Mouse (Mus musculus) CH12.LX (cell line): ENCODE measurements at regions not wholly inside any gene's neighbourhood (a gene's known extent, or its start where the extent isn't known, plus 50 kb on each side); places are given as distances from the start of the nearest gene placed in this dataset.

Source experiments
- CHD2 ChIP-seq: IDR thresholded peaks from 2 replicates; pipeline ENCODE4 v1.6.1; 2011; ENCODE audit warnings: low read length, improper control_type of control experiment
- CTCF ChIP-seq, 2 experiments: IDR thresholded peaks in 1 of 2; conservative IDR thresholded peaks in 1 of 2; 2 replicates each; pipeline ENCODE4 v1.5.1; 2011 to 2012; ENCODE audit warnings: low read depth in 2 of 2, low read length in 2 of 2, improper control_type of control experiment in 1 of 2, inconsistent platforms in 1 of 2, mild to moderate bottlenecking in 1 of 2, moderate library complexity in 1 of 2
- E2F4 ChIP-seq: IDR thresholded peaks from 2 replicates; pipeline ENCODE4 v1.6.1; 2011; ENCODE audit warnings: low read depth, low read length, improper control_type of control experiment; ENCODE audit not compliant: insufficient replicate concordance
- HCFC1 ChIP-seq: IDR thresholded peaks from 2 replicates; pipeline ENCODE4 v1.6.1; 2012; ENCODE audit warnings: low read depth, mild to moderate bottlenecking, inconsistent platforms, low read length, improper control_type of control experiment
- JUND ChIP-seq: conservative IDR thresholded peaks from 2 replicates; pipeline ENCODE4 v1.6.1; 2011; ENCODE audit warnings: low read depth, low read length, improper control_type of control experiment
- MAZ ChIP-seq: IDR thresholded peaks from 2 replicates; pipeline ENCODE4 v1.6.1; 2012; ENCODE audit warnings: low read depth, mild to moderate bottlenecking, inconsistent platforms, low read length, improper control_type of control experiment, moderate library complexity
- POLR2A ChIP-seq: IDR thresholded peaks from 2 replicates; pipeline ENCODE4 v1.6.1; 2011; ENCODE audit warnings: low read depth, mild to moderate bottlenecking, improper control_type of control experiment, low read length
- POLR2AphosphoS2 ChIP-seq: IDR thresholded peaks from 2 replicates; pipeline ENCODE4 v1.6.1; 2011; ENCODE audit warnings: low read depth, low read length, improper control_type of control experiment
- SMC3 ChIP-seq: IDR thresholded peaks from 2 replicates; pipeline ENCODE4 v1.6.1; 2011; ENCODE audit warnings: low read depth, low read length, improper control_type of control experiment
- TCF12 ChIP-seq: IDR thresholded peaks from 2 replicates; pipeline ENCODE4 v1.6.1; 2014; ENCODE audit warnings: low read depth, mild to moderate bottlenecking, inconsistent platforms, low read length, improper control_type of control experiment
- ZMIZ1 ChIP-seq: IDR thresholded peaks from 2 replicates; pipeline ENCODE4 v1.6.1; 2012; ENCODE audit warnings: low read depth, mild to moderate bottlenecking, inconsistent platforms, low read length, improper control_type of control experiment

GRCm38 (mm10) chr16:74675586-74675985 is 264.0 kb upstream of the Robo2 start:
- TF ChIP-seq ZMIZ1 (no peak), CHD2 (no peak), SMC3 (no peak), CTCF (conservative IDR thresholded peaks at IDR 0.05 in 1 of 2, IDR thresholded peaks at IDR 0.05 in 1 of 2; ENCODE audit: low read depth in 2 of 2, low read length in 2 of 2) (no peak), POLR2A (no peak), POLR2AphosphoS2 (no peak), TCF12 (no peak), HCFC1 (no peak), JUND (no peak), MAZ (no peak), E2F4 (no peak)
